Mouse (Mus musculus): Measurements from ENCODE around the gene Nat9. TPM values are rescaled to one million over a fixed set of nuclear protein-coding genes. Genes with fewer than 3 reads are reported as not detected.

Gene Nat9
- polyA plus RNA-seq, 1 experiment from 2014 or later: 26.2 TPM

DNA sequence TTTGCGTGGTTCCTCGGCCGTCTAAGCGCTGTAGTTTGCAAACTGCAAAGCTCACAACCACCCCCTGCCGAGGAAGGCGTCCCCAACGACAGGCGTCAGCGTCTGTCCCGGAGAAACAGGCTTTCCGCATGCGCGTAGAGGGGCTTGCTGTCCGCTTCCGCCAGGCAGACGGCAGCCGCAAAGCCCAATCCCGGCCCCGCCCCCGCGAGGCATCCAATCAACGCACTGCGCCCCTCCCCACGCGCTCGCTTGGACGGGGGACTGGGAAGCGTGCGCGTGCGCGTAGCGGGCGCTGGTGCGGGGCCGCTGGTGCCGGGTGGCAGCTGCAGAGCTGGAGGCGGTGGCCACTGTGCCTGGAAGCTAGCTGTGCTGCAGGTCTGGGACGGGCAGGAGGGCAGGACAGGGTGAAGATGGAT, 427 bp downstream of the Nat9 start, which contains the start of gene Tmem104:
Gene Tmem104, plus strand, starts transcription at position 264 of the 416 bp plus-strand sequence.
- Histone ChIP-seq H3K27ac (peak within 1 kb of the TSS; percentile 76), H3K9me3 (no peaks in the 10 kb centered on the region), H3K4me2 (replicated peaks) (peak within 1 kb of the TSS; percentile 87), H3K36me3 (peaks cover 26% of the 10 kb centered on the region), H3K9ac (peak within 1 kb of the TSS; percentile 72), H3K4me1 (peaks cover 16% of the 10 kb centered on the region), H3K27me3 (no peaks in the 10 kb centered on the region), H3K4me3 (peak within 1 kb of the TSS; percentile 57)
- peak; percentile 93 for ATAC-seq (ENCODE audit: low FRiP score, low read depth)
- under 1% methylated on average over 39 of the region's 39 CpGs for WGBS

DNA sequence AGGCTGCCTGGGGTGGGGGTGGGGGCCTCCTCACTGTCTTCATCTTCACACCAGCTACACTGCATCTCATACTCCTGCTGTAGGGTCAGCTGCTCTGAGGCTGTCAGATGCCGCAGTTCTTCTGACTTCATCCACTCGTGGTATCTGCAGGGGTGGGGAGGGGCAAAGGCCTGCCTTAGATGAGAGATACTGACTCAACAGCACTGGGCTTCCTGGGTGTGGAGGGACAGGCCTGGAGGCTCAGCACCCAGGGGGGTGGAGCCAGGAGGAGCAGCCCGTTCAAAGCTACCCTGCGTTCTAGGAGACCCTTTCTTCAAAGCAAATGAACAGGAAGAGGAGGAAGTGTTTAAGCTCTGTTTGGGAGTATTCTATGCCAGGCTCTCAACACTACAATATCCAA, 2.7 kb downstream of the Nat9 start:
- ATAC-seq (ENCODE audit: low FRiP score, low read depth): no peak
- WGBS: 44% methylated on average over 4 of the region's 4 CpGs

DNA sequence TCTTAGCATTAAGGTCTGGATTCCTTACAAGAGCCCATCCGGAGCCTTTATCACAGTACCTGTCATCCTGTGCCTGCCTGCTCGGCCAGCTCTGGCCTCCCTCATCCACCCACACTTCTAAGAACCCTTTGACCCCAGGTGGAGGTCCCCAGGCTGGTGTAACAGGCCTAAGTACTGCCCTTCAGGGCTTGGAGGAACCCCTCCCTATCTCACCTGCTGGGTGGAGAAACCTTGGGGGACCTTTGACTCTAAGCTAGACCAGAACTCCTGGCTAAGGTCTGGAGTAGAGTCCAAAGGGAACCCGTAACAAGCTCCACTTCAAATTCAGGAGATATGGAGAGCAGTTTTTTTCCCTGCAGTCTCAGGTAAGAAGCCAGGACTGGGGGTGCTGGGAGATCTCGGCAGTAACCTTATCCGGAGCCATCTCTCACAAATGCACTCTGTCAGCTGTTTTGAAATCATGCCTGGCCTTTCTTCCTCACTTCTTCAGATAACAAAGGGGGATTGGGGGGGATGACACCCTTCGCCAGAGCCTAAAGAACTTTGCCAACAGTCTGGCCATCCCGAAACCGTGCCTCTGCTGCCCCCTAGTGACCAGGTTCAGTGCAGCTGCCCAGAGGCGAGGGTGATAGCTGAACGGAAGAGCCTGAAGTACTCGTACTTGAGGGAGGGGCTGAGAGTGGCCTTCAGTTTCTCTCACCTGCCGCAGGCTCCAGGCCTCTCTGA, 5.6 kb downstream of the Nat9 start:
- Histone ChIP-seq H3K9me3 (no peaks in the 10 kb centered on the region), H3K4me2 (replicated peaks) (no peak overlapping the region), H3K27me3 (no peaks in the 10 kb centered on the region), H3K4me3 (no peak overlapping the region), H3K27ac (no peak overlapping the region), H3K9ac (no peak overlapping the region), H3K36me3 (peaks cover 8% of the 10 kb centered on the region; the same call in 1 of the 2 replicates), H3K4me1 (peaks cover 26% of the 10 kb centered on the region)
- 24% methylated on average over 12 of the region's 12 CpGs for WGBS
- ATAC-seq (ENCODE audit: low FRiP score, low read depth): no peak

More for the DNA sequence above, 2.7 kb downstream of the Nat9 start:
- no peak overlapping the region for H3K4me3 ChIP-seq
- peaks cover 17% of the 10 kb centered on the region for H3K4me1 ChIP-seq
- no peaks in the 10 kb centered on the region for H3K27me3 ChIP-seq
- no peak overlapping the region for H3K27ac ChIP-seq
- no peak overlapping the region for H3K4me2 ChIP-seq (replicated peaks)
- H3K36me3 ChIP-seq: peaks cover 13% of the 10 kb centered on the region
- no peak overlapping the region for H3K9ac ChIP-seq
- no peaks in the 10 kb centered on the region for H3K9me3 ChIP-seq

DNA sequence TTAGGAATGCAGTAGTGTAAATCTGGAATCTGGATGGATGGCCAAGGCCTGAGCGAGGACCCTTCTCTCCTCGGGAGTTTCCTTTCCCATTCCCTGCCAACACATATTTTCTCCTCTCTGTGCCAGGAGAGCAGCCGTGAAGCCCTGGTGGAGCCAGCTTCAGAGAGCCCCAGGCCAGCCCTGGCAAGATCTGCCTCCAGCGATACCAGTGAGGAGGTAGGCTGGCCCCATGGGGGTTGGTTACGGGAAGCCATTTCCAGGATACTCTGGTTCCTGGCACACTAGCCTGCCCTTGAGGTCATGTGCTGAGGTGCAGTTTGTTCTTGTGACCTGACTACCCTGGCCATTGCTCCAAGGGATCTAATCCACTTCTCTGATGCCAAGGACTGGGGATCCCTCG, 7.8 kb downstream of the Nat9 start:
- Histone ChIP-seq H3K36me3 (peaks cover 8% of the 10 kb centered on the region; the same call in 1 of the 2 replicates), H3K4me2 (replicated peaks) (no peak overlapping the region), H3K27ac (no peak overlapping the region), H3K27me3 (peaks cover 6% of the 10 kb centered on the region), H3K4me3 (no peak overlapping the region), H3K4me1 (peaks cover 38% of the 10 kb centered on the region), H3K9ac (no peak overlapping the region), H3K9me3 (no peaks in the 10 kb centered on the region)
- ATAC-seq (ENCODE audit: low FRiP score, low read depth): no peak
- 64% methylated on average over 6 of the region's 6 CpGs for WGBS

- H3K4me2 ChIP-seq (replicated peaks): no peak overlapping the region
- ATAC-seq (ENCODE audit: low FRiP score, low read depth): no peak
- H3K9ac ChIP-seq: peak overlapping the region; percentile 39; the same call in 1 of the 2 replicates
- peaks cover 13% of the 10 kb centered on the region for H3K27me3 ChIP-seq
- no peak overlapping the region for H3K4me3 ChIP-seq
- H3K4me1 ChIP-seq: peaks cover 43% of the 10 kb centered on the region
- 70% methylated on average over 6 of the region's 6 CpGs for WGBS
- peaks cover 8% of the 10 kb centered on the region; the same call in 1 of the 2 replicates for H3K36me3 ChIP-seq
- H3K9me3 ChIP-seq: no peaks in the 10 kb centered on the region
- no peak overlapping the region for H3K27ac ChIP-seq
These were observed 8.5 kb downstream of the Nat9 start for GRCm38 (mm10) chr11:115179191-115179590.

DNA sequence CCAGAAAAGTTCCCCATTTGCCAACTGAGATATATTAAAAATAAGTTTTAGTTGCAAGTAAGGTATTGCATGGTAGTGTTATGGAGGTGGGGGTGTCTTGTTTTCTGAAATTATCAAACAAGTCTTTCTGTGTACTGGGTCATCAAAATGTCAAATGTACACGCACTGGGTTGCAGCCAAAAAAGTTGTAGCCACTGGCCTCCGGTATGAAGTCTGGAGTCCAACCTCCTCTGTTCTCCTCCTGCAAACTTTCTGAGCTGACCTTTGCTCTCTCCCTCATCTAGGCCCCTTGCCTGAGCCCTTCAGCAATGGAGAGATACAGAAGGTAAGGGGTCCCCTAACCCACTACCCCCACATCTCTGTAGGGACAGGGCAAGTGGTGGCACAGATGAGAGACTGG, 8.9 kb downstream of the Nat9 start:
- ATAC-seq (ENCODE audit: low FRiP score, low read depth): no peak
- 73% methylated on average over 2 of the region's 2 CpGs for WGBS
- Histone ChIP-seq H3K9me3 (no peaks in the 10 kb centered on the region), H3K27ac (no peak overlapping the region), H3K27me3 (peaks cover 17% of the 10 kb centered on the region), H3K36me3 (peaks cover 8% of the 10 kb centered on the region; the same call in 1 of the 2 replicates), H3K9ac (no peak overlapping the region), H3K4me2 (replicated peaks) (no peak overlapping the region), H3K4me1 (peaks cover 48% of the 10 kb centered on the region), H3K4me3 (no peak overlapping the region)

DNA sequence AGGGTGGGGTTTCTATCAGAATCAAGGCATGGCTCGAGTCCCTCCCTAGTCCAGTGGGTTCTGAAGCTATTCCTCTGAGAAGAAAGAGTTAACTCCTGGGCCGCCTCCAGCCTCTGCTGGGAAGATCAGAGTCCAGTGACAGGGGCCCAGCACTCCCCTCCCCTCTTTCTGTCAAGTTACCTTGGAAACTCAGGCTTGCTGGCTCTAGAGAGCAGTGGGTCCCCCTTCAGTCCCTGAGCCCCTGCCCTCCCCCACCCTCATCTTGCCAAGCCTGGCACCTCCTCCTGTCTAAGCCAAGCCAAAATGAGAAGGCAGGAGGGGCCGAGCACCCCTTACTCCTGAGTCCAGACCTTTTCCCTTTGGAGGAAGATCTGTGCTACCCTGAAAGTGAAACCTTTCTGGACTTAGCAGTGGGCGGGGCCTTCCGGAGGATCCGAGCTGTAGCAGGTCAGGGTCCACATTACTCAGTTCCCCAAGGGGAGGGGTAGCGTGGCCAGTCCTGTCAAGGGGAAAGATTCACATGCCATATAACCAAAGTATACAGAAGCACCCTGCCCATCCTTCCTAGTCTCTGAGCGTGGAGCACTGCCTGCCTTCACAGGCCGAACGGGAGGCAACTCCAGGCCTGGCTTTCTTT, 10.0 kb downstream of the Nat9 start:
- Histone ChIP-seq H3K4me2 (replicated peaks) (peak overlapping the region; percentile 15; the same call in 1 of the 2 replicates), H3K4me1 (peaks cover 58% of the 10 kb centered on the region)

GRCm38 (mm10) chr11:115176399-115177190, 11.1 kb downstream of the Nat9 start:
- WGBS: 61% methylated on average over 24 of the region's 24 CpGs
- no peaks in the 10 kb centered on the region for H3K9me3 ChIP-seq
- H3K27me3 ChIP-seq: peaks cover 27% of the 10 kb centered on the region
- 0 out of 2 replicates have a peak overlapping the region, but pooled peaks have one; percentile 15 for H3K4me2 ChIP-seq (replicated peaks)
- peaks cover 69% of the 10 kb centered on the region for H3K4me1 ChIP-seq
- no peak overlapping the region for H3K9ac ChIP-seq
- peak overlapping the region; percentile 67; the same call in 1 of the 2 replicates for H3K27ac ChIP-seq
- H3K36me3 ChIP-seq: 0 out of 2 replicates have a peak, but pooled peaks cover 1% of the 10 kb centered on the region
- ATAC-seq (ENCODE audit: low FRiP score, low read depth): no peak
- H3K4me3 ChIP-seq: no peak overlapping the region

More for the DNA sequence above, 10.0 kb downstream of the Nat9 start:
- Histone ChIP-seq H3K9me3 (no peaks in the 10 kb centered on the region), H3K36me3 (peaks cover 5% of the 10 kb centered on the region; the same call in 1 of the 2 replicates), H3K9ac (no peak overlapping the region), H3K4me3 (no peak overlapping the region), H3K27me3 (peaks cover 22% of the 10 kb centered on the region), H3K27ac (peak overlapping the region; percentile 17; the same call in 1 of the 2 replicates)
- ATAC-seq (ENCODE audit: low FRiP score, low read depth): no peak
- 32% methylated on average over 10 of the region's 10 CpGs for WGBS

DNA sequence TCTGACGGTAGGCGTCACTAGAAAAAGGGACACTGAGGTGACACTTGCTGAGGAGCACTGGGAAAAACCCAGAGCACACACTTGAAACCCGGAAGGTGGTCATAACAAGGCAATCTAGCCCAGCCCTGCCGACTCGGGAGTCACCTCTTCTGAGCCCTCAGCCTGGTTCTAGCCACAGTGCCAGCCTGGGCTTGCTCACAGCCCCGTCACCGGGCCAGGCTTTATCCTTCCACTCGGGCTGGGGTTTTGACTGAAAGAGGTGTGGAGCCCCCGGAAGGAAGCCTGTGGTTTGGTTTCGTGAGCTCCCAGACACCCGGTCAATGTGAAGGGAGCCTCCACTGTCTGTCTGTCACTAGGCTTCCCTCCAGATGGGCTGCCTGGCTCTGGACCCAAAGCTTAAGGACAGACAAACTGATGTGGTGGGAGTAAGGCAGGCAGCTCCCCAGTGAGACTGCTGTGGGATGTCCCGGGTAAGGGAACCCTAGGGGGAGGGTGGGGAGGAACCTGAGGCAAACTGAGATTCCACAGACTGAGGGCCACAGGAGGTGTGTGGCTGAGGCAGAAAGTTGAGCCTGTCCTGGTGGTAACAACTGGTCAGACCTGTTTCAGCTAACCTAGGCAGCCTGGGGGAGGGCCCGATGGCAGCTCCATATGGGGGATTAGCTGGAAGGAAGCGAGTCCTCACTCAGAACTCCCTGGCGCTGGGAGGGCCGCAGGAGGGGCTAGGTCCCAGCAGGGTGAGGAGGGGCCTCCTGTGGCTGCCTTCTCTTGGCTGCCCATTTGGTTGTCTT, 13.9 kb downstream of the Nat9 start:
- peaks cover 27% of the 10 kb centered on the region for H3K27me3 ChIP-seq
- H3K27ac ChIP-seq: no peak overlapping the region
- peaks cover 73% of the 10 kb centered on the region for H3K4me1 ChIP-seq
- no peaks in the 10 kb centered on the region for H3K36me3 ChIP-seq
- no peak overlapping the region for H3K9ac ChIP-seq
- 14% methylated on average over 16 of the region's 16 CpGs for WGBS
- H3K4me3 ChIP-seq: no peak overlapping the region
- no peaks in the 10 kb centered on the region for H3K9me3 ChIP-seq
- ATAC-seq (ENCODE audit: low FRiP score, low read depth): no peak
- peak overlapping the region; percentile 30 for H3K4me2 ChIP-seq (replicated peaks)

- H3K36me3 ChIP-seq: no peaks in the 10 kb centered on the region
- H3K4me2 ChIP-seq (replicated peaks): 0 out of 2 replicates have a peak overlapping the region, but pooled peaks have one; percentile 30
- H3K27me3 ChIP-seq: peaks cover 29% of the 10 kb centered on the region
- no peak overlapping the region for H3K9ac ChIP-seq
- no peak overlapping the region for H3K27ac ChIP-seq
- no peak; the same call in 1 of the 2 replicates for ATAC-seq (ENCODE audit: low FRiP score, low read depth)
- 32% methylated on average over 4 of the region's 4 CpGs for WGBS
- no peak overlapping the region for H3K4me3 ChIP-seq
- no peaks in the 10 kb centered on the region for H3K9me3 ChIP-seq
- peaks cover 67% of the 10 kb centered on the region for H3K4me1 ChIP-seq
These were observed 14.8 kb downstream of the Nat9 start for GRCm38 (mm10) chr11:115172825-115173287.

GRCm38 (mm10) chr11:115171125-115171524, 16.5 kb downstream of the Nat9 start:
- H3K27me3 ChIP-seq: peaks cover 40% of the 10 kb centered on the region
- no peak overlapping the region; the same call in 1 of the 2 replicates for H3K9ac ChIP-seq
- no peak overlapping the region; the same call in 1 of the 2 replicates for H3K27ac ChIP-seq
- H3K9me3 ChIP-seq: no peaks in the 10 kb centered on the region
- no peaks in the 10 kb centered on the region for H3K36me3 ChIP-seq
- peak overlapping the region; percentile 11; the same call in 1 of the 2 replicates for H3K4me2 ChIP-seq (replicated peaks)
- 23% methylated on average over 8 of the region's 8 CpGs for WGBS
- H3K4me1 ChIP-seq: peaks cover 50% of the 10 kb centered on the region
- no peak overlapping the region for H3K4me3 ChIP-seq
- ATAC-seq (ENCODE audit: low FRiP score, low read depth): no peak
